Mouse (Mus musculus) heart, postnatal 4 days (tissue): ENCODE data around the gene Crk. TPM values are rescaled to one million over a fixed set of nuclear protein-coding genes. Genes with fewer than 3 reads are reported as not detected.

ENCODE experiments used
- DNase-seq: peaks from one replicate; pipeline ENCODE4 v3.0.0; 2021
- total RNA-seq, 2 experiments: library from RNA; stranded (reverse); gene quantifications; 2 replicates each; pipeline ENCODE4 v1.2.3; 2021

The Crk gene
- total RNA-seq, 2 experiments from 2014 or later, result 117 to 123 TPM

DNA sequence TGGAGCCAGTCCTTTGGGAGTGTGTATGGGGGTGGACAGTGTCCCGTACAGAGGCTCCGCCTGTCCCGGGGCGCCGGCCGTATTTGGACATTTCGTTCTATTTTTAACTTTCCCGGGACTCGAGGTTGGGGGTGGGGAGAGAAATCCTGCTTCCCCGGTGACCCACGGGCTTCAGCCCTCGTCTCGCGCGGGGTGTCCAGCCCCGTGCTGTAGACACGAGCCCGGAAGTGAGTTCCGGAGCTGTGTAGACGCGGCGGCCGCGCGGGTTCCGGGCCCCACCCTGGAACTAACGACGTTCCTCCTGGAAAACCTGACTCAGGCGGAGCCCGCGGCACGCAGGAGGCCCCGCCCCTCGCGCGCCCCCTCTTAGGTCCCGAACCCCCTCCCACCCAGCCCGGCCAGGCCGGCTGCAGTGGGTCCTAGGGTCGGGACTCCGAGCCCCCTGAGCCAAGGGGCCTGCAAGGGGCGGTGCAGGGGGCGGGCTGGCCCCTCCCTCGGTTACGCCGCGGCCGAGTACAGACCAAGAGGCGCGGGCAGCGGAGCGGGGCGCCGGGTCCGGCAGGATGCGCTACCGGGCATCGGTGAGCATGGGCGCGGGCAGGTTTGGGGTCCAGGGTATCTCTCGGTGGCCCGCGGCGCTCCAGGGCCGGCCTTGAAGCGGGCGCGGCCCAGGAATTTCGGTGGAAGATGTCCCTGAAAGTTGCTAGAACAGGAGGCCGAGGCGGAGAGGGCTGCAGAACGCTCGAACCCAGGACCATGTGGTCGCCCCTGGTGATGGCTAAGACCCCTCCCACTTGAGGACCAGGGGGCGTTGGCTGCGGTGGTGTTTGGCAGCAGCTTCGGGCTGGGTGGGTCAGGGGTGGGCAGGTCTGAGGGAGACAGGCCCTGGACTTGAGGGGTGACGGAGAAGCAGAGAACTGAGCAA is 23.2 kb upstream of the Crk start:
- peak; percentile 84 for DNase-seq

DNA sequence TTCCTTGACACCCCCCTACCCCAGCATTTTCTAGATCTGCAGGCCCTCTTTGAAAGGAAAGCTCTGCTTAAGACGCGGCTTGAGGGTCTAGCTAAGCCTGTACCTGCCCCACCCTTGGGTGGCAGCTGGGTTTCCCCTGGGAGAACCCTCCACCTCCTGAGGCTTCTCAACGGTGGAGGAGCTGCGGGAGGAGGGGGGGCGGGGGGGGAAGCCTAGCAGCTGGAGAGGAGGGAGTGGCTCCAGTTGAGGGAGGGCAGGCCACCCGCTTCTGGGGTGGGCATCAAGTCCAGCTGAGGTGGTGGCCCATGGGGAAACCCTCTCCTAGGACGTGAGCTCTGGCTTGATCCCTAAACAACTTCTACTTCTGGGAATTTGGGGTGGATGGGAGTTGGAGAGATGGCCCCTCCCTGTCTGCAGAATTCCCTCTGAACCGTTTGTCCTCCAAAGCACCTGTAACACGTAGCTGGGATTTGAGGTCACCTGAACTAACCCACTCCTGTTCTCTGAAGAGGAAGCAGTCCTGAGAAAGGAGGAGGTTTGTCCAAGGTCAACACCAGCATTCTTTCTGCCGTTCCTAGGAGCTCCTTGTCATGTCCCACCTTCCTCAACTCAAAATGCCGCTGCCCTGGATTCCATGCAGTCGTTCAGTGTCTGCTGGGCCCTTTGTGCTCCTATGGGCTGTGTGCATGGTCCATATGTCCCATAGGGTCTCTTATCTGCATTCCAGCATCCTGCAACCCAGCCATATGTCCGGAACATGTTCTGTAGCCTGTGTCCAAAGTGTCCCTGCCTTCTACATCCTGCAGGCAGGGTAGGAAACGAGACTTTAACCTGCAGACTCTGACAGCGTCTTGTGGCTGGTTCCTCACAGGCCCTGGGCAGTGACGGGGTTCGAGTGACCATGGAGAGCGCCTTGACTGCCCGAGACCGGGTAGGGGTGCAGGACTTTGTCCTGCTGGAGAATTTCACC is 22.2 kb upstream of the Crk start:
- DNase-seq, result no peak

- DNase-seq, result no peak
These were observed 21.2 kb upstream of the Crk start for GRCm38 (mm10) chr11:75657841-75658240.

GRCm38 (mm10) chr11:75658311-75658710 is 20.7 kb upstream of the Crk start:
- peak; percentile 4 for DNase-seq

- DNase-seq, result peak; percentile 17
These were observed 19.9 kb upstream of the Crk start for GRCm38 (mm10) chr11:75658996-75659750.

DNA sequence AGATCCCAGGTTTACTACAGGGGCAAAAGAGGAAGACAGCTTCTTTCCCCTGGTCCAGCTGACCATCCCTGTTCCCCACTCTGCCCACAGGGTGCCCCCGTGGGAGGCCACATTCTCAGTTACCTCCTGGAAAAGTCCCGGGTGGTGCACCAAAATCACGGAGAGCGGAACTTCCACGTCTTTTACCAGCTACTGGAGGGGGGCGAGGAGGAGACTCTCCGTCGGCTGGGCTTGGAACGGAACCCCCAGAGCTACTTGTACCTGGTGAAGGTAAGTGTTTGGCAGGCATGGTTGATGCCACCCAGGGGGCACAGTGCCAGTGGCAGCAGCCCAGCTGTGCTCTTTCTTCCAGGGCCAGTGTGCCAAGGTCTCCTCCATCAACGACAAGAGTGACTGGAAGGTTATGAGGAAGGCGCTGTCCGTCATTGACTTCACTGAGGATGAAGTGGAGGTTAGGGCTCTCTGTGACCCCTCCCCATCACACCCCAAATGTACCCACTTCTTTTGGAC is 18.9 kb upstream of the Crk start:
- peak; percentile 5 for DNase-seq

DNA sequence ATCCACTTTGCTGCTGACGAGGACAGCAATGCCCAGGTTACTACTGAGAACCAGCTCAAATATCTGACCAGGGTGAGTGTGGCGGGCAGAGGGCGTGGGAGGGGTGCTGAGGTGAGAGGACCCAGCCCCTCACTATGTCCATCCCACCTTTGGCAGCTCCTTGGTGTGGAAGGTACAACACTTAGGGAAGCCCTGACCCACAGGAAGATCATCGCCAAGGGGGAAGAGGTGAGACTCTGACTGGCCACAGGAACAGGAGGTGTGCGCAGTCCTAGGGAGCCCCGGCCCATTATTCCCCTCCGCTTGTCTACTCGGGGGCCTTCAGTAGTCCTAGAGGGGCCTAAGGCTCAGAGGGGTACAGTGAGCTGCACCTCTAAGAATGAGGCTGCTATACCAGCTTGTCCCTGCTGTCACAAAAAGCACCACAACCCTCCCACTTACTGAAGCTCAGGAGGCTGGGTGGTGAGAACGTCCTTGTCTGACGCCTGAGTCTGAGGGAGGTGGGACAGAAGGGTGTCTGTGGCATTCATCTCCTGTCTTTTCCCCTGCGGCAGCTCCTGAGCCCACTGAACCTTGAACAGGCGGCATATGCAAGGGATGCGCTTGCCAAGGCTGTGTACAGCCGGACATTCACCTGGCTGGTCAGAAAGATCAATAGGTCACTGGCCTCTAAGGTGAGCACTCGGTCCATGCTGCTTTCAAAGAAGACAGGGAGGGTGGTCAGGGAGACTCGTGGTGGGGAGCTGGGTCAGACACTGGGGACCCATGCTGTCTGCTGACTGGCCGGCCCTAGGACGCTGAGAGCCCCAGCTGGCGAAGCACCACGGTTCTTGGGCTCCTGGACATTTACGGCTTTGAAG is 17.9 kb upstream of the Crk start:
- no peak for DNase-seq

DNA sequence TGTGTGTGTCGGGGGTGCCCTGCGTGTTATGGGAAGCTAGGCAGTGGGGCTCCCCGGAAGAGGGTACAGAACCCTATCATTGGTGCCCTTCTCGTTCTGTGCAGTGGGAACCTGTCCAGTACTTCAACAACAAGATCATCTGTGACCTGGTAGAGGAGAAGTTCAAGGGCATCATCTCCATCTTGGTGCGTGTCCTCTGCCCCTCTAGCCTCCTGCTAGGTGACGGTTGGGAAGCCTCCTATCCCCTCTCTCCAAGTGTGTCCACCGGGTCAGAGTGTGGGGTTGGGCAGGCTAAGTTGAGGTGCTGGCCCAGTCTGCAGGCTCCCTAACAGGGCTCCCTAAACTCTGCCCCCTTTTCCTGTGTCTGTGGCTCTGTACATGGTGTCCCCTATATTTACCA is 16.9 kb upstream of the Crk start:
- DNase-seq, result no peak

- DNase-seq, result no peak
These were observed 12.8 kb upstream of the Crk start for GRCm38 (mm10) chr11:75666296-75666695.

DNA sequence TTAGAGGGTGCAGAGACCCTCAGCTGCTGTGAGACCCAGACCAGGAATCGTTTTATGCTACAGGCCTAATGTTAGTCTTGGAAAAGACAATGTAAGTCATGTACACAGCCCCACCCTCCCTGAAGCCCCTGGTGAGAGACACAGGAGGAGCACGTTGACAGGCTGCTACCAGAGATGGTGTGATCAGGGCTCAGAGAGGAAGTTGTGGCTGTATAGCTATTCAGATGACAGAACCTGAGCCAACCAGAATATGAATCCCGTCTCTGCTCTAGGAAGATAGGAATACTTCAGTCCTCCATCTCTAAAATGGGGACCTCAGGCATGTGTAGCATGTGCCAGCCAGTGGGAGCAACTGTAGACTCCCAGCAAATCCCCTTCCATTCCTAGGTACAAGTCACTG is 10.4 kb upstream of the Crk start:
- no peak for DNase-seq

- no peak for DNase-seq
These were observed 9.7 kb upstream of the Crk start for GRCm38 (mm10) chr11:75669176-75669852.

DNA sequence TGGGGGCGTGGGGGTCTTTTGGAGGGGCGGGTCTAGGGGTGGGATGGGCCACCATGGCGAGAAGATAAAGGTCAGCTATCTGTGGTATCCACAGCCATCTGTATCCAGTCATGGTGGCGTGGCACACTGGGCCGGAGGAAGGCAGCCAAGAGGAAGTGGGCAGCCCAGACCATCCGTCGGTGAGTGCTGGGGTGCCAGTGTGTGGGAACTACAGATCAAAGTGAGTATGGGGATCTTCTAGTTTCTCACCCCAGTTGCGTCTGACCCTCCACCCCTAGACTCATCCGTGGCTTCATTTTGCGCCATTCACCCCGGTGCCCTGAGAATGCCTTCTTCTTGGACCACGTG is 9.2 kb upstream of the Crk start:
- DNase-seq, result peak; percentile 4

GRCm38 (mm10) chr11:75671426-75672180 is 7.5 kb upstream of the Crk start:
- no peak for DNase-seq

DNA sequence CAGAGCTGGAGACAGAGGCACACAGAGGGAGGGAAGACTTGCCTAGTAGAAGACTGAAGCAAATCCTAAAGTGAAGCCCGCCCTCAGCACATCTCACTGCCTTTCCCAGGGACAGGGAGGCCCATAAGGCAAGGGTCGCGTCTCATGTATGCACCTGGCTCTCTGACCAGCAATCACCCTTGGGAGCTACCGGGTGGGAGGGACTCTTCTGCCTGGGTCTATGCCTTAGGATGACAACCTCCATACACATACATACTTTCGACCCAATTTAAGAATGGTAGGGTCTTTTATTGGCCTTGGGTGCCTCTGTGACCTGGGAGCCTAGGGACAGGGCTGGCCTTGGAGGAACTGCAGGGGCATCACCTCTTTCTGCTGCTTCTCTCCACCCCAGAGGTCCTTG is 5.6 kb upstream of the Crk start:
- peak; percentile 6 for DNase-seq

DNA sequence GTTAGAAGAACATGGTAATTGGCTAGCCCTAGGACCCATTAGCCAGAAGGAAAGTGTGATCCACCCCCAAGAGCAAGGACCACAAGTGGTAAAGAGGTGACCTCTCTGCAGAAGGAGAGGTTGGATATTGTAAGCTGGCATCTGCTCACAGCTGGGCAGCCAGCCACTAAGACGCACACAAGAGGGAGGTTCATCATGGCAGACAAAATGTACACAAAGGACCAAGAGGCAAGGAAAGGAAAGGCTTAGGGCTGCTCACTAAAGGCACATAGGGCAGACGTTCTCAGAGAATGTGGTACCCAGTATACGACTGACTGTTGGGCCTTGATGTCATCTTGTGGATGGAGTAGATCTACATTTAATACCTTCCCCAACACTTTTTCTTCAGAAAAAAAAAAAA is 4.2 kb upstream of the Crk start:
- no peak for DNase-seq

GRCm38 (mm10) chr11:75677881-75678746 is 945 bp upstream of the Crk start:
- peak; percentile 7 for DNase-seq

- DNase-seq, result peak; percentile 75
These were observed 546 bp downstream of the Crk start for GRCm38 (mm10) chr11:75679439-75680171.

DNA sequence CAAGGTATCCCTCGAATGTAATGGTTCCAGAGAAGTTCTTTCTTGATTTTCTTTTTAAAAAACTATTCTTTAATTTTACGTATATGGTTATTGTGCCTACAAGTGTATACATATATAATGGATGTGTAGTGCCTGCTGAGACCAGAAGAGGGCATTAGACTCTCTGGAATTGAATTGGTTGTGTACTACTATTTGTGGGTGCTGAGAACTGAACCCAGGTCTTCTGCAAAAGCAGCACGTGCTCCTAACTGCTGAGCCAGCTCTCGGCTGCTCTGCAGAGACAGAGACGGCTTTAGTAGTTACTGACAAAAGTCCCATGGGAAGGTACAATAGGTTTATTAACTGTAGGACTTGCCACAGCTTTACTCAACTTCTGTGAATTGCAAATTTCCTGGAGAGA is 5.4 kb downstream of the Crk start:
- DNase-seq, result no peak
